Mouse (Mus musculus) stomach, embryonic 16.5 days (tissue): ENCODE data around the gene Kdm1a. TPM values are rescaled to one million over a fixed set of nuclear protein-coding genes. Genes with fewer than 3 reads are reported as not detected.

ENCODE experiments used
- ATAC-seq: fragments of 200-750 bp; cut with Nextera tagmentation; 2 replicates; pipeline ENCODE4 v1.8.0; 2017; ENCODE audit warnings: moderate number of reproducible peaks, moderate TSS enrichment; ENCODE audit not compliant: insufficient read depth, low FRiP score
- H3K27ac ChIP-seq: fragments of 300-500 bp; sonication (generic); 2 replicates; pipeline ENCODE4 v1.5.1; 2014; ENCODE audit warnings: low read length
- H3K27me3 ChIP-seq: fragments of 300-500 bp; sonication (generic); 2 replicates; pipeline ENCODE4 v1.6.1; 2014; ENCODE audit warnings: low read length, control low read depth, mixed read lengths; ENCODE audit not compliant: control insufficient read depth, insufficient read depth
- H3K36me3 ChIP-seq: fragments of 300-500 bp; sonication (generic); 2 replicates; pipeline ENCODE4 v1.6.1; 2014; ENCODE audit warnings: low read length; ENCODE audit not compliant: control insufficient read depth, insufficient read depth
- H3K4me1 ChIP-seq: fragments of 300-500 bp; sonication (generic); 2 replicates; pipeline ENCODE4 v1.6.1; 2014; ENCODE audit warnings: low read length, control low read depth, mixed read lengths; ENCODE audit not compliant: control insufficient read depth, insufficient read depth
- H3K4me2 ChIP-seq: fragments of 300-500 bp; sonication (generic); 2 replicates; pipeline ENCODE4 v1.6.1; 2014; ENCODE audit warnings: low read depth, low read length, mixed read lengths
- H3K4me3 ChIP-seq: fragments of 300-500 bp; sonication (generic); replicated peaks from 2 replicates; pipeline ENCODE4 v1.5.1; 2014; ENCODE audit warnings: mild to moderate bottlenecking, low read length
- H3K9ac ChIP-seq: fragments of 300-500 bp; sonication (generic); 2 replicates; pipeline ENCODE4 v1.6.1; 2014; ENCODE audit warnings: low read length
- H3K9me3 ChIP-seq: fragments of 300-500 bp; sonication (generic); replicated peaks from 2 replicates; pipeline ENCODE4 v1.6.1; 2016; ENCODE audit warnings: low read length, control low read depth; ENCODE audit not compliant: control insufficient read depth
- WGBS: fragments of 180-500 bp; shearing (Covaris S2); extraction: QIAGEN DNeasy Blood & Tissue Kit; methylation state at CpG from one replicate; pipeline ENCODE4 v1.1.7; 2014; 5-methylcytosine and 5-hydroxymethylcytosine counted together
- polyA plus RNA-seq: library from polyadenylated mRNA; unstranded; fragments of >200 nt; fragmentation: Nextera tagmentation; extraction: Ambion mirVana; gene quantifications from 2 replicates; pipeline ENCODE4 v1.2.1, GENCODE M21; 2015

Gene Kdm1a
- polyA plus RNA-seq, 1 experiment from 2014 or later = 18.9 TPM

DNA sequence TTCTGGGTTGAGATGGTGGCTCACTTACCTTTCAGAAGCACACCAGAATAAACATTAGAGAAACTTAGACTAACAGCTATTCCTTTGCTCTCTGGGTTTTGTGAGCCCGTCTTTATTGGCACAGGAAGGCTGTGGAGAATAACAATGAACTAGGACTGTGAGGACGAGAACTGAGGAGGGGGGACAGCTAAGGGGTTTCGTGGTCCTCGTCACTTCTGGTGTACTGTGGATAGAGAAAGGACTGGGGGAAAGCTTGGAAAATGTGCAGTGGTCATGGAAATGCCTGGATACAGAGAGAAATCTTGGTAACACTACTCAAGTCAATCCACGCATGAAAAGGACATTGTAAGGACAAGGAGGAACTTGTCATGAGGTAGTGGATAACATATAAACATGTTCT, 80.6 kb downstream of the Kdm1a start:
- Histone ChIP-seq H3K36me3 (no peaks in the 10 kb centered on the region), H3K4me3 (no peak overlapping the region), H3K27ac (no peak overlapping the region), H3K9me3 (no peaks in the 10 kb centered on the region), H3K4me2 (no peak overlapping the region), H3K4me1 (no peaks in the 10 kb centered on the region), H3K9ac (no peak overlapping the region), H3K27me3 (no peaks in the 10 kb centered on the region)
- ATAC-seq = no peak
- WGBS = 72% methylated on average over 5 of the region's 5 CpGs

- Histone ChIP-seq H3K4me2 (no peak overlapping the region), H3K27ac (no peak overlapping the region), H3K4me3 (no peak overlapping the region), H3K9ac (no peak overlapping the region), H3K4me1 (no peaks in the 10 kb centered on the region; the same call in 1 of the 2 replicates), H3K9me3 (no peaks in the 10 kb centered on the region), H3K27me3 (no peaks in the 10 kb centered on the region), H3K36me3 (no peaks in the 10 kb centered on the region)
- no peak for ATAC-seq
These were observed 82.7 kb downstream of the Kdm1a start for GRCm38 (mm10) chr4:136519866-136520265.

GRCm38 (mm10) chr4:136518576-136518975, 83.9 kb downstream of the Kdm1a start:
- Histone ChIP-seq H3K9me3 (no peaks in the 10 kb centered on the region), H3K27ac (no peak overlapping the region), H3K27me3 (no peaks in the 10 kb centered on the region), H3K4me1 (peaks cover 4% of the 10 kb centered on the region; the same call in 1 of the 2 replicates), H3K4me2 (no peak overlapping the region), H3K36me3 (no peaks in the 10 kb centered on the region), H3K9ac (no peak overlapping the region), H3K4me3 (no peak overlapping the region)
- no peak for ATAC-seq
- WGBS = 91% methylated on average over 2 of the region's 2 CpGs

DNA sequence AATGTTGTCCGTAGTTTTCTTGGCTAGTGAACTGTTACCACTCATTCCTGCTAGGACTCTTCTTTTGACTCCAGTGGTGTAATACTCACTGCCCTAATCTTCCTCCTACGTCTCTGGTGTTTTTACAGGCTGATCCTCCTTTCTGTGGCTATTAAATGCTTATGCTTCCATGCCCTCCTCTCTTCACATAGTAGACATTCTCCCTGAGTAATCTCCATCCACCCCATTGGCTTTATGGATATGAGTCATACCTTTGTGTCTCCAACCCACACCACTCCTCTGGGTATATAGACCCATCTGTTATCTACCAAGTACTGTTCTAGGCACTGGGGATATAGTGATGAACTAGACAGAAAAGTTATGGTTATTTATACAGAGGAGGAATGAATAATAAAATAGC, 84.4 kb downstream of the Kdm1a start:
- WGBS = 73% methylated on average over 2 of the region's 2 CpGs
- Histone ChIP-seq H3K27ac (no peak overlapping the region), H3K9me3 (no peaks in the 10 kb centered on the region), H3K4me3 (no peak overlapping the region), H3K27me3 (no peaks in the 10 kb centered on the region), H3K4me1 (peaks cover 7% of the 10 kb centered on the region), H3K4me2 (no peak overlapping the region), H3K36me3 (no peaks in the 10 kb centered on the region), H3K9ac (no peak overlapping the region)
- ATAC-seq = no peak

- peaks cover 19% of the 10 kb centered on the region for H3K4me1 ChIP-seq
- peak overlapping the region; percentile 25; the same call in 1 of the 2 replicates for H3K27ac ChIP-seq
- H3K4me3 ChIP-seq = no peak overlapping the region
- no peaks in the 10 kb centered on the region for H3K36me3 ChIP-seq
- no peak overlapping the region for H3K4me2 ChIP-seq
- H3K9ac ChIP-seq = no peak overlapping the region
- H3K9me3 ChIP-seq = no peaks in the 10 kb centered on the region
- ATAC-seq = no peak
- no peaks in the 10 kb centered on the region for H3K27me3 ChIP-seq
These were observed 89.6 kb downstream of the Kdm1a start for GRCm38 (mm10) chr4:136512905-136513304.

GRCm38 (mm10) chr4:136511708-136512107, 90.8 kb downstream of the Kdm1a start:
- H3K9ac ChIP-seq = no peak overlapping the region
- H3K36me3 ChIP-seq = no peaks in the 10 kb centered on the region
- H3K4me3 ChIP-seq = no peak overlapping the region
- H3K9me3 ChIP-seq = no peaks in the 10 kb centered on the region
- ATAC-seq = no peak
- no peak overlapping the region for H3K27ac ChIP-seq
- 37% methylated on average over 4 of the region's 4 CpGs for WGBS
- no peak overlapping the region for H3K4me2 ChIP-seq
- no peaks in the 10 kb centered on the region for H3K27me3 ChIP-seq
- H3K4me1 ChIP-seq = peaks cover 19% of the 10 kb centered on the region

DNA sequence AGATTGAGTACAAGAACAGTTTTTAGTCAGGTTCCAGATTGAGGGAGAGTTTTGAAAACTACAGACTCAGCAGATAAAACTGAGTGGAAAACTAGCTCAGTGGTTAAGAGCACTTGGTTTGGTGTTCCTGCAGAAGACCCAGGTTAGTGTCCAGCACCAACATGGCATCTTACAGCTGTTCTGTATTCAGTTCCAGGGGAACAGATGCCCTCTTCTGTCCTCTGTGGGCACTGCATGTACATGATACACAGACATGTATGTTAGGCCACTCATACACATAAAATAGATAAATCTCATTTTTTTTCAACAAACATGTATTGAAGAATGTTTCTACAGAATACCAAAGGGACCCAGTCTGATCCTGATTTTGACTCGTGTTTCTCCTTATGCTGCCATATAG, 92.7 kb downstream of the Kdm1a start:
- Histone ChIP-seq H3K9ac (no peak overlapping the region), H3K4me1 (peaks cover 24% of the 10 kb centered on the region), H3K27ac (no peak overlapping the region), H3K36me3 (no peaks in the 10 kb centered on the region), H3K9me3 (no peaks in the 10 kb centered on the region), H3K4me3 (no peak overlapping the region), H3K4me2 (no peak overlapping the region), H3K27me3 (no peaks in the 10 kb centered on the region)
- WGBS = 88% methylated on average over 1 of the region's 1 CpGs
- ATAC-seq = no peak

- Histone ChIP-seq H3K4me1 (peaks cover 6% of the 10 kb centered on the region; the same call in 1 of the 2 replicates), H3K27ac (no peak overlapping the region), H3K9ac (no peak overlapping the region), H3K36me3 (no peaks in the 10 kb centered on the region), H3K27me3 (no peaks in the 10 kb centered on the region), H3K4me2 (no peak overlapping the region), H3K9me3 (no peaks in the 10 kb centered on the region), H3K4me3 (no peak overlapping the region)
- WGBS = 39% methylated on average over 2 of the region's 2 CpGs
- ATAC-seq = no peak
These were observed 96.9 kb downstream of the Kdm1a start for GRCm38 (mm10) chr4:136505426-136506215.
